Mouse (Mus musculus) spleen, adult 2 months (tissue): Measurements from ENCODE around the gene Ndufb8.

Experiments used
- CTCF ChIP-seq: fragments of 200-500 bp; IDR thresholded peaks from 2 replicates; pipeline ENCODE4 v1.5.1; 2011; ENCODE audit warnings: mild to moderate bottlenecking, inconsistent platforms; ENCODE audit not compliant: insufficient read depth, insufficient read length, insufficient replicate concordance; ENCODE audit errors: extremely low read depth
- POLR2A ChIP-seq: fragments of 200-500 bp; IDR thresholded peaks from 2 replicates; pipeline ENCODE4 v1.6.1; 2011; ENCODE audit warnings: low read depth, low read length, inconsistent platforms

DNA sequence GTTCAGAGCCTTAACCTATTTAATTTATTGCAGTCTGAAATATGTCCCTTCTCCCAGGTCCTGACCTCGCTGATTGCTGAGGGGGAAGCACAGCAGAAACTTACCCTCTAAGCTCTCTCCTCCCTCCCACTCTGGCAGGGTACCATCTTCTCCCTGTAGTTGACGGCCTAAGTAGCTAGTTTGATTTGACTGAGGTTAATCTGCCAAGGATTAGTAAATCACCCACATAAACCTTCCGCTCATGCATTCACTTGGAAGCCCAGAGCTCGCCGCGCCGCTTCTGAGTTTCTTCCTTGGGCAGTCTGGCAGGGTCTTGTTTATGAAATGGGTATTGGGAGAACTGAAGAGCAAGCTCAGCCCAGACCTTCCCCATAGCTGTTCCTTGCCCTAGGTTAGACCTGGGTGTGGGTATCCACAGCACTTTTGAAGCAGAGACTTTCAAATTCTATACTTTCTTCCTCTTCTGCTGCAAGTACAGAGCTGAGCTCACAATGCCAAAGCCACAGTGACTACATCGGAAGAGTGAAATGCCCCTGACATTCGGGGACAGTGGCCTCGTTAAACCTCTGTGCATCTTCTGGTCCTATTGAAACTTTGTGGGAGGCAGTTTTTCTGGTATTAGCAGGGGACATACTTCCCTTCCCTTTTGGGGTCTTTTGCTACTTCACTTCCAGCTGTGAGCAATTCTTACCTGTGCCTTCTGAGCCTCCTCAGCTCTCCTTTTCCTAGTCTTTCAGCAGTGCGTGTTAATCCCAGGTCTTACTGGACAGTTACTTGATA, 42.0 kb downstream of the Ndufb8 start:
- TF ChIP-seq POLR2A, result no peak
- no peak for TF ChIP-seq CTCF
